Mouse (Mus musculus): Measurements from ENCODE around the gene Tcirg1.

- TF ChIP-seq CTCF (IDR thresholded peaks at IDR 0.05; ENCODE audit: borderline replicate concordance, insufficient read depth, low read depth, low read length) = no peak
- TF ChIP-seq POLR2A (IDR thresholded peaks at IDR 0.05; ENCODE audit: borderline replicate concordance, insufficient read depth, low read length) = no peak
Measured at GRCm38 (mm10) chr19:3924868-3925267, 17.9 kb upstream of the Tcirg1 start.
